Mouse (Mus musculus) embryonic fibroblast, embryonic 13.5 days (primary cell): ENCODE data around the gene Bcl11b.

Experiments
- CTCF ChIP-seq: IDR thresholded peaks from 2 replicates; pipeline ENCODE4 v1.5.1; 2011; ENCODE audit warnings: mild to moderate bottlenecking, control low read depth, low read length, moderate library complexity, borderline replicate concordance; ENCODE audit not compliant: insufficient read depth
- POLR2A ChIP-seq: IDR thresholded peaks from 2 replicates; pipeline ENCODE4 v1.6.1; 2011; ENCODE audit warnings: low read depth, mild to moderate bottlenecking, control low read depth, low read length, moderate library complexity

- TF ChIP-seq CTCF (no peak), POLR2A (no peak)
Measured at GRCm38 (mm10) chr12:107931476-107931875, 71.9 kb downstream of the Bcl11b start.
